Mouse (Mus musculus) CH12F3 (cell line): ENCODE results near the gene Calr3.

Experiments used
- in situ Hi-C: fragments of 300-500 bp; cut with MboI; formaldehyde crosslinking; loops from 2 replicates; pipeline ENCODE4 v1.14.3; 2020; ENCODE audit warnings: low sequenced_read_pairs

The Calr3 gene

GRCm38 (mm10) chr8:72443338-72443993 lies at the start of gene Calr3, which contains the start of gene 1700030K09Rik:
Calr3 (minus strand) TSS chr8:72443870.
1700030K09Rik (plus strand) TSS chr8:72443880.
- in situ Hi-C loops = no loop called here

GRCm38 (mm10) chr8:72493381-72493780 lies 49.7 kb upstream of the Calr3 start:
- in situ Hi-C loops = no loop called here

- in situ Hi-C loops = no loop called here
Observed at GRCm38 (mm10) chr8:72492622-72493081, 49.0 kb upstream of the Calr3 start.

- in situ Hi-C loops = no loop called here
Observed at GRCm38 (mm10) chr8:72491680-72492621, 48.3 kb upstream of the Calr3 start, which contains the start of gene Slc35e1. Slc35e1 (minus strand) TSS chr8:72492614.

GRCm38 (mm10) chr8:72491017-72491416 lies 47.3 kb upstream of the Calr3 start:
- in situ Hi-C loops = no loop called here

GRCm38 (mm10) chr8:72487014-72487413 lies 43.3 kb upstream of the Calr3 start:
- in situ Hi-C loops = no loop called here

- in situ Hi-C loops = no loop called here
Observed at GRCm38 (mm10) chr8:72485456-72486199, 42.0 kb upstream of the Calr3 start.

GRCm38 (mm10) chr8:72474826-72475546 lies 31.3 kb upstream of the Calr3 start, which contains the start of gene Cherp:
Cherp (minus strand) TSS chr8:72475226.
- in situ Hi-C loops = no loop called here

- in situ Hi-C loops = no loop called here
Observed at GRCm38 (mm10) chr8:72470684-72471083, 27.0 kb upstream of the Calr3 start.

GRCm38 (mm10) chr8:72469984-72470383 lies 26.3 kb upstream of the Calr3 start:
- in situ Hi-C loops = no loop called here

GRCm38 (mm10) chr8:72469243-72469642 lies 25.6 kb upstream of the Calr3 start:
- in situ Hi-C loops = no loop called here

- in situ Hi-C loops = no loop called here
Observed at GRCm38 (mm10) chr8:72464211-72464610, 20.5 kb upstream of the Calr3 start.

- in situ Hi-C loops = no loop called here
Observed at GRCm38 (mm10) chr8:72459881-72460533, 16.3 kb upstream of the Calr3 start.

- in situ Hi-C loops = no loop called here
Observed at GRCm38 (mm10) chr8:72458457-72458856, 14.8 kb upstream of the Calr3 start.

- in situ Hi-C loops = no loop called here
Observed at GRCm38 (mm10) chr8:72457806-72458205, 14.1 kb upstream of the Calr3 start.

- in situ Hi-C loops = no loop called here
Observed at GRCm38 (mm10) chr8:72455317-72455716, 11.6 kb upstream of the Calr3 start.

- in situ Hi-C loops = no loop called here
Observed at GRCm38 (mm10) chr8:72453904-72454303, 10.2 kb upstream of the Calr3 start.

GRCm38 (mm10) chr8:72451516-72451915 lies 7.8 kb upstream of the Calr3 start:
- in situ Hi-C loops = no loop called here

GRCm38 (mm10) chr8:72445071-72445470 lies 1.4 kb upstream of the Calr3 start:
- in situ Hi-C loops = no loop called here

- in situ Hi-C loops = no loop called here
Observed at GRCm38 (mm10) chr8:72443994-72444350, 302 bp upstream of the Calr3 start.
